In the genomic region with DNA sequence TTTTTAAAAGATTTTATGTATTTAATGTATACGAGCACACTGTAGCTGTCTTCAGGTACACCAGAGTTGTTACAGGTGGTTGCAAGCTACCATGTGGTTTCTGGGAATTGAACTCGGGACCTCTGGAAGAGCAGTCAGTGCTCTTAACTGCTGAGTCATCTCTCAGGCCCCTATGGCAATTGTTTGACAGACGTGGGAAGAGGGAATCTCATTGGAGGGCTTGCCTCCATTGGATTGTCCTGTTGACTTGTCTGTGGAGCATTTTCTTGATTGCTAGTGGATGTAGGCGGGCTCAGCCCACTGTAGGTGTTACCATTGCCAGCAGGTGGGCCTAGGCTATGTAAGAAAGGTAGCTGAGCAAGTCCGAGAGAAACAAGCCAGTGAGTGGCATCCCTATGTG, we compare ENCODE assay signal across 10 mouse cellular contexts.
"Had no signal": no experiment of that assay in that cellular context is flagged by ENCODE, and none has a peak within 500 bp of the region (broad histone marks: within the 10 kb centered on the region; RNA-seq: fewer than 3 reads in every experiment).

No protein-coding gene starts in this region.

- DNase-seq: lung, adult 2 months; lung, postnatal 14 days; lung, postnatal 4 days; midbrain, embryonic 14.5 days; right cerebral cortex, adult 18-20 months; right cerebral cortex, postnatal 25 days; right cerebral cortex, postnatal 4 days; spleen, adult 18-20 months; thymus, adult 18-20 months; thymus, postnatal 36 days had no signal
